In the genomic region with DNA sequence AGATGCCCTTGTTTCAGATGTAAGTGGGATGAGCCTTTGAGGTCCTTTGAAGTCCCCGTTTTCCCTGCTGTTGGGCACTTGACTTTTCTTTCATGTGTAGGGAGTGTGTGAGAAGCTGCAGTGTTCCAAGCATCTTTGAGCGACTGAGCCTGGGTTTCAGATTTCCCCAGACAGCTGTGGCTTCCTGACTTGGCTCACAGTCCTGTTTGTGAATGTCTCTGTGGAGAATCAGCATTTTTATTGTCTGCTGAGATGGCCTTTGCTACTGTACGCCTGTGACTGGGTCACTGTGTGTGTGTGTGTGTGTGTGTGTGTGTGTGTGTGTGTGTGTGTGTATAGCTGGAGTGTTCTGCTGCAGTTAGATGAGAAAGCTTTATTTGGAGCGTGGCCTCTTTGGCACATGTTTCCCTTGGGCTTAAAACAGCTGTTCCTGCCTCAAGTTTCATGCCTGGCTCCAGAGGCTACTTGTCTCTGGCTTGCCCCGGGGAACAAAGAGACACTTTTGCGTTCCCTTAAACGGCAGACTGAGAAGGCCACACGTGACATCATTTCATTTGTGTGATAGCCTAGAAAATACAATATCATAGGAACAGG, we compare ENCODE assay signal across 9 mouse cellular contexts. TPM values are rescaled to one million over a fixed set of nuclear protein-coding genes. Genes with fewer than 3 reads are reported as not detected.
DNase-seq lines count a peak whose midpoint lies in the region; ATAC-seq lines count a peak whose summit lies in the region.
"Had no signal": no experiment of that assay in that cellular context is flagged by ENCODE, and none has a peak within 500 bp of the region (broad histone marks: within the 10 kb centered on the region; RNA-seq: fewer than 3 reads in every experiment).

No protein-coding gene starts in this region.

- H3K27ac ChIP-seq in heart, embryonic 14.5 days (replicated peaks in 1 of 2; ENCODE audit: control insufficient read depth in 1 of 2, insufficient read depth in 1 of 2, low read depth in 2 of 2, low read length in 2 of 2) = 0 out of 4 replicates have a peak overlapping the region, but pooled peaks have one; percentile 6
- no peak overlapping the region for H3K27ac ChIP-seq in neural tube, embryonic 12.5 days

- H3K4me1 ChIP-seq in heart, embryonic 14.5 days (ENCODE audit: control insufficient read depth in 2 of 2, insufficient read depth in 2 of 2, low read length in 2 of 2) = peaks cover 7% of the 10 kb centered on the region in 2 experiments; a peak in 2 of 4 replicates
- 0 out of 2 replicates have a peak, but pooled peaks cover 3% of the 10 kb centered on the region for H3K4me1 ChIP-seq in neural tube, embryonic 12.5 days

- H3K27me3 ChIP-seq in heart, embryonic 14.5 days (ENCODE audit: control insufficient read depth, insufficient read depth, low read length) = no peaks in the 10 kb centered on the region
- no peaks in the 10 kb centered on the region for H3K27me3 ChIP-seq in neural tube, embryonic 12.5 days (replicated peaks)
- H3K27me3 ChIP-seq: megakaryocyte, embryonic 14.5 days had no signal

- 31% methylated on average over 8 of the region's 8 CpGs for WGBS in heart, embryonic 14.5 days
- 34% methylated on average over 8 of the region's 8 CpGs for WGBS in neural tube, embryonic 12.5 days

- no peak overlapping the region for H3K9ac ChIP-seq in heart, embryonic 14.5 days (ENCODE audit: low read length)
- no peak overlapping the region for H3K9ac ChIP-seq in neural tube, embryonic 12.5 days

- intact Hi-C loops in left cerebral cortex, postnatal 10 days (cut with DNase I) = no loop called here
- intact Hi-C loops in left cerebral cortex, postnatal 25 days (cut with DNase I) = no loop called here

- no peak overlapping the region for H3K4me3 ChIP-seq in heart, embryonic 14.5 days (ENCODE audit: control insufficient read depth in 1 of 2, insufficient read depth in 1 of 2, low read depth in 1 of 2, low read length in 2 of 2)
- H3K4me3 ChIP-seq in neural tube, embryonic 12.5 days = no peak overlapping the region
- H3K4me3 ChIP-seq: megakaryocyte, embryonic 14.5 days had no signal

- peaks cover 11% of the 10 kb centered on the region for H3K36me3 ChIP-seq in heart, embryonic 14.5 days (ENCODE audit: control insufficient read depth, insufficient read depth, low read length)
- H3K36me3 ChIP-seq in neural tube, embryonic 12.5 days = peaks cover 58% of the 10 kb centered on the region

- peak; percentile 41 to 55 for DNase-seq in left cerebral cortex, postnatal 10 days (ENCODE audit: extremely low spot score in 1 of 2, low spot score in 2 of 2)
- no peak for DNase-seq in left cerebral cortex, adult 11 months (ENCODE audit: low spot score)
- peak; percentile 56 for DNase-seq in embryo, embryonic 11 days
- DNase-seq in kidney, postnatal 10 days = peak; percentile 89
- no peak for DNase-seq in left cerebral cortex, postnatal 25 days (ENCODE audit: low spot score in 2 of 2)

- H3K4me2 ChIP-seq in heart, embryonic 14.5 days (ENCODE audit: low read length) = no peak overlapping the region
- no peak overlapping the region for H3K4me2 ChIP-seq in neural tube, embryonic 12.5 days (replicated peaks)

- no peak; the same call in 1 of the 2 replicates for ATAC-seq in heart, embryonic 14.5 days (ENCODE audit: insufficient number of reproducible peaks, insufficient read depth, low FRiP score, low read depth)
- ATAC-seq in neural tube, embryonic 12.5 days (ENCODE audit: low FRiP score, low read depth) = 0 out of 2 replicates have a peak, but pooled peaks have one; percentile 25
- no peak for ATAC-seq in CD4-positive, CD25-positive, alpha-beta regulatory T cell, adult 4 months

- H3K9me3 ChIP-seq in heart, embryonic 14.5 days (ENCODE audit: control insufficient read depth, low read length) = peaks cover 15% of the 10 kb centered on the region
- peaks cover 15% of the 10 kb centered on the region for H3K9me3 ChIP-seq in neural tube, embryonic 12.5 days

RNA-seq across cellular contexts. Expression of a gene that starts 23.9 kb away (rescaled TPM):
- 10 to 100 TPM; 26.8 to 35.6 TPM for total RNA-seq in left cerebral cortex, postnatal 10 days (2021)
- 23.8 and 27.2 TPM in 2 replicates for polyA plus RNA-seq in heart, embryonic 14.5 days (2014; fragmentation: Nextera tagmentation; extraction: Ambion mirVana)
- 33.2 and 33.5 TPM in 2 replicates for polyA plus RNA-seq in neural tube, embryonic 12.5 days (2016; fragmentation: Nextera tagmentation; extraction: Ambion mirVana)
- 10 to 100 TPM; 31.7 to 35.9 TPM for total RNA-seq in left cerebral cortex, postnatal 25 days (2021)
- polyA plus RNA-seq in CD4-positive, CD25-positive, alpha-beta regulatory T cell, adult 4 months (2017; shearing (Covaris generic)) = 100 to 1,000 TPM in 1 of 2 experiments, 10 to 100 TPM in 1; 90.1 to 129 TPM

Comparison
In these comparisons a context has a peak if more than half of its experiments do, and no peak if none do; other contexts are left out.
1. DNase-seq: peak in left cerebral cortex, postnatal 10 days (2 of 2), embryo, embryonic 11 days (single experiment) and kidney, postnatal 10 days (single experiment); none in left cerebral cortex, adult 11 months (single experiment) and left cerebral cortex, postnatal 25 days (0 of 2).